Mouse (Mus musculus): ENCODE results near the gene Ago1.

Gene Ago1

GRCm38 (mm10) chr4:126412526-126412925, 55.9 kb downstream of the Ago1 start:
- no peak for DNase-seq (ENCODE audit: low spot score in 2 of 2)
